Mouse (Mus musculus) lung, postnatal 0 days (tissue): Measurements from ENCODE around the gene Stx6.

Experiments
- CTCF ChIP-seq: IDR thresholded peaks from 2 replicates; pipeline ENCODE4 v1.5.1; 2016; ENCODE audit warnings: antibody characterized with exemption, mild to moderate bottlenecking
- EP300 ChIP-seq: IDR thresholded peaks from 2 replicates; pipeline ENCODE4 v1.6.1; 2016; ENCODE audit warnings: antibody characterized with exemption, mild to moderate bottlenecking, control low read depth

DNA sequence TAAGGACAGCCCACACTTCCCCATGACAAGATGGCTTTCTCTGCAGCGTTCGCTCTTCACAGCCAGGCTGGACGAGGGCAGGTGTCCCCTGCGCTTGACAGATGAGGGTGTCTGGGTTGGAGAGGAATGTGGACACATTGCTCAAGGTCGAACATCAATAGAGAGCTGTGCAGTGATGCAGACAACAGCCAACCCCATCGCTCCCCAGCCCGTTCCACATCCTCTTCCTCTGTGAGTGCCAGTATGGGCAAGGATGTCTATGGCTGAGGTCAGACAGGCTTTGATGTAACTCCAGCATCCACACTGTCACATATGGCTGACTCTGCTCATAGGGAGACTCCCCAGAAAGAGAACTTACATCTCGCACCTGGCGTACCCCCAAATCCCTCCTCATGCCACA, 74.9 kb downstream of the Stx6 start:
- TF ChIP-seq CTCF (no peak), EP300 (no peak)
